In genomic region chr2:133550238-133550682, GRCm38 (mm10) we compare ENCODE assay signal across 8 mouse cellular contexts. TPM values are rescaled to one million over a fixed set of nuclear protein-coding genes. Genes with fewer than 3 reads are reported as not detected.
A peak's percentile ranks its signal among the peaks of the same experiment; 100 is the strongest.
DNase-seq lines count a peak whose midpoint lies in the region; ATAC-seq and TF ChIP-seq lines count a peak whose summit lies in the region.

No protein-coding gene starts in this region.

- no peaks in the 10 kb centered on the region for H3K36me3 ChIP-seq in limb, embryonic 15.5 days

- no peak overlapping the region for H3K9ac ChIP-seq in limb, embryonic 15.5 days

- H3K27ac ChIP-seq in gastrocnemius, adult 2 months, result peak overlapping the region; percentile 51; the same call in 1 of the 2 replicates
- no peak overlapping the region for H3K27ac ChIP-seq in limb, embryonic 15.5 days

- peak overlapping the region; percentile 45 for H3K4me3 ChIP-seq in gastrocnemius, adult 2 months
- no peak overlapping the region for H3K4me3 ChIP-seq in limb, embryonic 15.5 days

- peaks cover 10% of the 10 kb centered on the region; the same call in 1 of the 2 replicates for H3K27me3 ChIP-seq in limb, embryonic 15.5 days

- peak; percentile 73 for TF ChIP-seq CTCF in gastrocnemius, adult 2 months (IDR thresholded peaks at IDR 0.05)

- WGBS in limb, embryonic 15.5 days, result 12% methylated on average over 4 of the region's 4 CpGs

- H3K4me1 ChIP-seq in limb, embryonic 15.5 days, result peaks cover 31% of the 10 kb centered on the region

- 0 out of 2 replicates have a peak, but pooled peaks have one; percentile 27 for ATAC-seq in cerebellum, adult (ENCODE audit: insufficient number of reproducible peaks, low FRiP score, low TSS enrichment)
- no peak for ATAC-seq in limb, embryonic 15.5 days (ENCODE audit: insufficient number of reproducible peaks, low FRiP score, low TSS enrichment, low read depth)

- 0 out of 2 replicates have a peak overlapping the region, but pooled peaks have one; percentile 12 for H3K4me2 ChIP-seq in limb, embryonic 15.5 days

- DNase-seq in cerebellum, adult 11 months, result no peak
- peak; percentile 47 for DNase-seq in A20 (ENCODE audit: low read depth, low spot score)
- peak; percentile 31 for DNase-seq in c-Kit-positive CD71-positive TER-119-positive erythroid progenitor cells, embryonic 14.5 days (ENCODE audit: low spot score)
- peak; percentile 48 for DNase-seq in gastrocnemius, adult 2 months
- DNase-seq in kidney, postnatal 10 days, result peak; percentile 76
- DNase-seq in retina, adult 2 months (ENCODE audit: low read depth, low spot score), result peak; percentile 28

- intact Hi-C loops in gastrocnemius, adult 2 months (cut with DNase I), result loop anchor here (5.0 to 10.0 kb wide), 3 partner anchors 168 to 575 kb away; no protein-coding TSS in a partner anchor

- H3K9me3 ChIP-seq in limb, embryonic 15.5 days, result no peaks in the 10 kb centered on the region

RNA-seq across cellular contexts. Expression of gene Bmp2, which starts 1.7 kb away (rescaled TPM):
- 1 to 10 TPM; 1.1 to 2.9 TPM for total RNA-seq in gastrocnemius, adult 2 months (2021)
- 23.2 and 24.8 TPM in 2 replicates for polyA plus RNA-seq in limb, embryonic 15.5 days (2015; fragmentation: Nextera tagmentation; extraction: Ambion mirVana)
